Mouse (Mus musculus) spleen, adult 18-20 months (tissue): ENCODE data around the gene Hdac8.

ENCODE experiments used
- DNase-seq, 2 experiments: peaks; one replicate each; pipeline ENCODE4 v3.0.0; 2022; ENCODE audit warnings: mixed read lengths in 2 of 2

Gene Hdac8

DNA sequence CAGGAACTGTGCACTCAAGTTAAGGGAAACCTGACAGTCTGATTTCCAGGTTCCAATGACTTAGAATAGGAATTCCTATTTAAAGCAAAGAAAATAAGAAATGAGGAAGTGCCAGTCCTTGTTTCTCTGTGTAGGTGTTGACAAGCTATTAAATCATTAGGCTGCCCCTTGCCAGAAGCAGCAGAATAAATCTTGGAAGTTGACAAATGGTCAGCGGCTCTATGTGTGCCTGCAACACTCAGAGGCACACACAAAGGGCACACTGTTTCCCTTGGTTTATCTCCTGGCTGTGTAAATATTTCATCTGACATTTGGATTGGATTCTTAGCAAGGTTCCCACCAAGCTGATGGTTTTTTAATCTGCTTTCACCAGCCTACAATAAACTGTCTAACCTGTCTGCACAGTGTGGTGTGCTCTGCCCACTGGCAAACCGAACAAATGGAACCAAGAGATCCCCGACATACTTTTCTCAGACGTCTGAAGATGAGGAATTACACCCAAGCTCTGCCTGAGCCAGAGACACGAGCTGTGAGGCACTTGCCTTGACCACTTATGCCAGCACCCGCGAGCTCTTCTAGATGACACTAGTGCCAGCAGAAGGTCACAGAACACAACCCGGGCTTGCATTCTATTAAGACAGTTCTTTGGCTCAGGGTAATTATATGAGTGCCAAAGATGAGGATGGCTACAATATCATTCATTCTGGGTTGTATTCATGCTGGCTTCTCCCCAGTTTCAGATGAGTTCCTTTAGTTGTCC, 165.6 kb downstream of the Hdac8 start:
- DNase-seq: no peak

DNA sequence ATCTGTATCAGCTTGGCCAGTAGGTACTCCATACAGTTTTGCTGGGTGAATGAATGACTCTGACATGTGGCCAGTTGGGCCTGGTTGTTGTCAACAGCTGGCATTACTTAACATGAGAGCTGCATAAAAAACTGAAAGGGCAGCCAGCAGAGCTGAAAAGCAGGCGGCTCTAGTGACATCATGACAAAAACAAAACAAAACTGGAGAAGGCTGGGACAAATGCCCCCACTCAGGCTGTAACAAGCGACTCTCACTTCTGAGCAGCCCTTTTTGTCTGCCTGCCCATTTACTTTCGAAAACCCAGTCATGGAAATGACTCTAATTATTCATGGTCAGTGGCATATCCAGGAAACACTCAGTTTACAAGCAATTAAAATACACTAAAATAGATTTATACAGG, 185.5 kb downstream of the Hdac8 start:
- no peak for DNase-seq

DNA sequence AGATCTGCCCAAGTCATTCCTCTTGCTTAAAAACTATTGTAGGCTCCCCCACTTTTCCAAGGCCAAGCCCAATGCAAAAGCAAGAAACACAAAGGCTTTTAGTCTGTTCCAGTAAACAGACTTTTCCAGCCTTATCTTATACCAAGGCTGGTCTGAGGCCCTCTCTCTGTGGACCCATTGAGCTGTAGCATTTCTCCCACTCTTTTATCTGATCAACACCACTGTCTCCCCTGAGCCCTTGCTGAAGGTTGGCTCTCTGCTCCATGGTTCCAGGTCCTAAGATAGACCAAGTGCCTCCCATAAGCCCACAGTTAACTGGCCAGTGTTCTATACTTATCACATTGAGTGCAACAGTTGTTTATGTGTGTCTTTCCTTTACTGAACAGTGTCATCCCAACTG, 185.9 kb downstream of the Hdac8 start:
- no peak for DNase-seq

DNA sequence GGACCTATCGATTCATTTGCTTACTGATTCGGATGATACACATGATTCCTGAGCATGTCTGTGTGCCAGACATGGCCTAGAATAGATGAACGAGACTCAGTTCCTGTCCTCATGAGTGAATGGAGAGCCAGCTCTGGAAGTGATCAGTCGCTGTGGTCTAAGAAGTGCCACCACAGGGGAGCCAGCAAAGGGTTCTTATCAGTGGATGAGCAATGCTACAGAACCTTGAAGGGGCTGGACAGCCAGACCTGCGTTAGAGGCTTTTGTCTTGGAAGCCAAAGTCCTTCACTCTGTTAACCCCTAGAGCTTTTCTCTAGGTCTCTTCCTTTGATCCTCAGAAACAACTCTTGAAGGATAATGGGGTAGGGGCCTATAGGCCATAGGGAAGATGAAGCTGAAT, 186.4 kb downstream of the Hdac8 start:
- no peak for DNase-seq

DNA sequence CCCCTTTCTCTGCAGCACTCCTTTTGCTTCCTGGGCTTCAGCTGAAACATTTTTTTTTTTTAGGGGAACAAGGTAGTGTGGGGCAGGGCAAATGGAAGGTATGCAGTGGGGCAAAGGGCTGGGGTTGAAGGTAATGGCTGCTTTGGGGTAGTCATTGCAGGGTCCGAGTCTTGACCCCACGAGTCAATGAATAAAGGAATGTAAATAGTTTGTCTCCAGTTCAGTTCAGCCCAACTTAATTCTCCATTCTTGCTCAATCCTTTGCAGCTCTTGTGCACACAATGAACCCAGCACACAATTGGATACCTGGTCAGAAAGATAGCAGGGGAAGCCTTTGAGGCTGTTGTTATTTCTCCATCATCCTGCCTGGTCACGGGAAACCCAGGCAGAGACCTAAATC, 194.0 kb downstream of the Hdac8 start:
- DNase-seq: no peak

DNA sequence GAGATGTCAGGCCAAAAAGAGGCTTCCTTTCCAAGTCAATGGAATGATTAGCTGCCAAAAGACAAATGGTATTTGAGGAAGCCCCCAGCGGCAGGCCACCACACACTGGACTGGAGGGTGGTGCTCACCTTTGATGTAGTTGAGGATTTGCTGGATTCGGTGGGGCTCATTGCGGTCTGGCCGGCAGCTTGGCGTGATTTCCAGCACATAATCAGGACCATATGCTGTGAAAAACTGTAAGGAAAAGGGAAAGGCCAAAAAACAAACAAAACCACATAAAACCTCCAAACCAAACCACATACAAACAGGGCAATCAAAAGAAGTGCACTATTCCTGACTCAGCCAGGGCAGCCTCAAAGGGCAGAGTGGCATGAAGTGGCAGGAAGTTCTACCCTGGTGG, 197.6 kb downstream of the Hdac8 start:
- no peak for DNase-seq

DNA sequence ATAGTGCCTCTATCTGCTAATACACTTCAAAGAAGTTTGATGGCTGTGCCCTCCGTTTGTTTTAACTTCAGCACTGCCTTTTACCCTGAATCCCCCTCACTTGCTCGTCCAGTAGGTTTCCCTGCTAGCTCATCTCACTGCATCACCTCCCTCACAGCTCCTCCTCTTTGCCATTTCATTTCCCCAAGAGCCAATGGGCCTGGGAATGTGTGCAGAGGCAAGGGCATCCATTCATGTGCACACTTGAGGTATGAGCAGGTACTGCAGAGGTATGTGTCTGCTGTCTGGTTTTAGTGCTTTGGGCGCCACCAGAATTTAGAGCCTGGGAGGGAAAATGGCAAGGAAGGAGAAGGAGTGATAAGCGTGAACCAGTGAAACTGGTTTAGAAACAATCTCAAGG, 199.4 kb downstream of the Hdac8 start:
- no peak for DNase-seq

DNA sequence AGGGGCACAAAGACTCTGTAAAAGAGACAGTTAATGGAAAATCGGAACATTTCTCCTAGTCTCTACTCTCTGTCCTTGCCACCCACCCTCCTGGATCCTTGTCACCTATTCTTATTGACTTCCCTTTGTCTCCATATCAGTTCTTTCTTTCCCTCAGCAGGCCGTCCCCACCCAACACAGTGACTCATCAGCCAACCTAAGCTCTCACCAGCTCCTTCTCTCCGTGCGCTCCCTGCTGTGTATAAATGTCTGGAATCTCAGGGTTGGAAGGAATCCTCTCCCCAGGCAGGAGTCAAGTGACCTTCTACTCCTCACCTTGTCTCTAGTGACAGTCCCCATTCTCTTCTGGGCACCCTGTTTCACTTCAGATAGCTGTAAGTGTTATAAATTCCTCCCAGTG, 200.2 kb downstream of the Hdac8 start:
- DNase-seq: no peak

DNA sequence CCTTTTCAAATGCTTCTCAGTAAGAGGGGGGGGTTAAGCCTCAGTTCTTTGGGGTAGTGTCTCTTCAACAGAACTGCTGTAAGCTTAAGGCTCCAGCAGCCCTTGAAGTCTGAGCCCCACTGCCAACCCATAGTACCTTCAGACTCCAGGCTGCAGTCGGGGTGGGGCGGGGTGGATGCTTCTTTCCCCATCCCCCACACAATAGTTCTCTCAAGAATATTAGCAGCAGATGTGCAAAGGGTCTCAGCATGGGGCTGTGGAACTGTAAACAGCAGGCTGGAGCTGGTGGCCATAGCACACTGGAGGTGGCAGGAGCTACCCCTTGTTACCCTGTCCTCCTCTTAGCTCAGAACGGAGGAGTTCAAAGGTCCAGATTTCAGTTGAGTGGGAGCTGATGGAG, 202.7 kb downstream of the Hdac8 start:
- no peak for DNase-seq

DNA sequence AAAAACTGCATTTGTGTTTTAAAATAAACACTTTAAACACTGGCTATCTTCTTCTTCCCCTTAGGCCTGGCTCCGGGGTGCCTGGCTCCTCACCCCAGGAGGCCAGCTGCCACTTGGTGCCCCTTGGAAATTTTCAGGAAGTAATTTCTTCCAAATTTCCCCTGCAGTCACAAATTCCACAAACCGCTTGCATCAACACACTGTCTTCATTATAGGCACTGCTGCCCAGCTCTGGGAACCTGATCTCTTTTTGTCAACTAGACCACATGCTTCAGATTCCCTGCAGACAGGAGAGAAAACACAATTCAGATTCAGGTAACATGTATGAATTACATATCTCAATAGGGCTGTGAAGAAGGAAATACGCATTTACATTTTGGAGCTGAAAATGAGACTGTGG, 220.3 kb downstream of the Hdac8 start:
- DNase-seq: no peak

DNA sequence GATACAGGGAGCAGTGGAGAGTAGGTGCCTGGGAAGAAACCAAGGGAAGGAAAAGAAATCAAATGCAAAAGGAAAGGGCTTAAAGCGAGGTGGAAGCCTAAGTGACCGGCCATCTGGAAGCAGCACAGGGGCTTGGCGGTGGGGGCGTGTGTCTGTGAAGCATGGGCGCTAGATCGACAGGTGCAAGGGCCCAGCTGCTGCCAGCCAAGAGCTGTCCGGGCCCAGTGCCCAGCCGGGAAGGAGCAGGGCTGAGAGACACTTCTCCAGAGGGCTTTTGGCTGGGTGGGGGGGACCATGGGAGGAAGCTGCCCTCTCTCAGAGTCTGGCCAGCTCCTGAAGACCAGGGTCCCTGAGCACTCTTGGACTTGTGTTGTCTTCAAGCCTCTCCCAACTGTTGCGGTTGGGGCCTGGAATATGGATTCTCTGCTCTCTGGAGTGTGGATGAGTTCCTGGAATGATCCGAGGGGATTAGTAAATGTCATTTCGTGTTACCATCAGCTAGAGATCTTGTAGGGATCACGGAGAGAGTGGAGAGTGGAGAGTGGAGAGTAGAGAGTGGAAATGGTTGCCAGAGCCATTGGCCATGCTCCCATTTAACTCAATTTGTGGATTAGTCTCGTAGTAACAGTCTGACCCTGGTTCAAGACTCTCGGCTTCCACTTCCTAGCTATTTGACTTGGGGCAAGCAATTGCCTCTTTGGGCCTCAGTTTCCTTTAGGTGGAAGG, 242.4 kb downstream of the Hdac8 start:
- no peak for DNase-seq

DNA sequence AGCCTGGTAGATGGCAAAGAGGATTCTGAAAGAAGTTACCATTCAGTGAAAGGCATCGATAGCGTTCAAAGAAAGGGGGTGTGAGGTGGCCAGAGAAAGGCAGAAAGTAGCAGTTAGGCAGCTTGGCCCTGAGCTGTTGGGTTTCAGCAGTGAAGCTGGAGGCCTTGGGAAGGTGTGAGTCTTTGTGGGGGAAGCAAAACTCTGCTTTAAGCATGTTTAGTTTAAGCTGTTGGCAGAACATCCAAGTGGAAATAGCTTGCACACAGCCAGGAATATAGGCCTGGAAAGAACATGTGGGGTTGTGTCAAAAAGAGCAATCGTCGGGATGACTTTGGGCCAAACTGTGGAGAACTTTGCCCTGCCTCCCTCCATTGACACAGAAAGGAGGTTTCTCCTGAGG, 245.4 kb downstream of the Hdac8 start:
- no peak for DNase-seq

DNA sequence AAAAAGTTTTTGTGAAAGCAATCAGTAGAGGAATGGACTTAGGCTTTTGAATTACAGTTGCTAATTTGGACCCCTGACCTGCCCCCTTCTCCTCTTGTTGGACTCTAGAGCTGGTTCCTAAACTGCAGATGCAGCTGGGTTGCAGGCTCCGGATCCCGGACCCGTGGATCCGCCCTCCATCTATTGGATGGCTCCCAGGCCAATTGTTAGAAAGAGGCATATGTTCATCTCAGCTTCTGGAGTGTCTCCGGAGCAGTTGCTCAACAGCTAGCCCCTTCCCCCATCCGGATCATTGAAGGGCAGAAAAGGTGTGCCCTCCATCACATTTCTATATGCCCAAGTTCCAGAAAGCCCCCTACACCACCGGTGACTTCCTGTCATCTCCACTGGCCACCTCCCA, 251.3 kb downstream of the Hdac8 start:
- no peak for DNase-seq

DNA sequence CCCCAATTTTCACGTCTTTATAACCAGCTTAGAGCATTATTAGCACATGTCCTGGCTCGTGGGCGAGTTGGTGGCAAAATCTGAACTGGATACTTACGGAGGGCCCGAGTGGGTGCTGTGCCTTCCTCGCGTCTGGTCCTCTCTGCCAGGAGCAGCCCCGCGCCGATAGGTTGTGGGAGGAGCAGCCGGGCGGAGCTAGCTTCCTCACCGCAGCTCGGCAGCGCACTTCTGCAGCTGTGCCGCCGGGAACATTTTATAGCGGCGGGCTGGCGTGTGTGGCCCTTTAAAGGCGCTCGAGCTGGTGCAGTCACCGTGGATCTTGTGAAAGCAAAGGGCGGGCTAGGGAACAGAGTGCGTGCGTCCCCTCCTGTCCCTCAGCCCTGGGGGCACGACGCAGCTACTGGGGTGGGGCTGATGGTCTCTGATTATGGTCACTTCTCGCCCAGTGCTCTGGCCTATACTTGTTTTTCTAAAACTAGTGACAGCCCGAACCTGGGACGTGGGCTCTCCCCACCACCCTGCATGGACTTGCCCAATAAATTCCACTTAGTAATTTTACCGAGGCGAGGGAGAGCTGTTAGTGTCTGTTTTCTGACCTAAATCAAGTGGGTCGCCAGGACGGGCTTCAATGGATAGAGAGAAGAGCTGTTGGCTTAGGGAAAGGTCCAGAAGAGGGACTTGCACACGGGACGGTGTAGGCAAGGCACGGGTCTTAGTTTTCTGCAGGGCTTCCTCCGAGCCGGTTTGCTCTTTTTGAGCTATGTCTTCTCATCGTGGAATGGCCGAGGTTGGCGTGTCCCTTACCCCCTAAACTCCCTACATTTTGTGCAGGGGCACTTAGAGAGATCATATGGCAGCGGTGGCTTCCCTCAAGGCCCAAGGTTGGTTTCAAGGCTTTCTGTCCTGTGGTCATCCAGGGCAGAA, 253.0 kb downstream of the Hdac8 start, which contains the start of gene Cited1:
Cited1 (minus strand) TSS at position 245 of the 924 bp plus-strand sequence.
- peak; percentile 11 to 28 for DNase-seq

DNA sequence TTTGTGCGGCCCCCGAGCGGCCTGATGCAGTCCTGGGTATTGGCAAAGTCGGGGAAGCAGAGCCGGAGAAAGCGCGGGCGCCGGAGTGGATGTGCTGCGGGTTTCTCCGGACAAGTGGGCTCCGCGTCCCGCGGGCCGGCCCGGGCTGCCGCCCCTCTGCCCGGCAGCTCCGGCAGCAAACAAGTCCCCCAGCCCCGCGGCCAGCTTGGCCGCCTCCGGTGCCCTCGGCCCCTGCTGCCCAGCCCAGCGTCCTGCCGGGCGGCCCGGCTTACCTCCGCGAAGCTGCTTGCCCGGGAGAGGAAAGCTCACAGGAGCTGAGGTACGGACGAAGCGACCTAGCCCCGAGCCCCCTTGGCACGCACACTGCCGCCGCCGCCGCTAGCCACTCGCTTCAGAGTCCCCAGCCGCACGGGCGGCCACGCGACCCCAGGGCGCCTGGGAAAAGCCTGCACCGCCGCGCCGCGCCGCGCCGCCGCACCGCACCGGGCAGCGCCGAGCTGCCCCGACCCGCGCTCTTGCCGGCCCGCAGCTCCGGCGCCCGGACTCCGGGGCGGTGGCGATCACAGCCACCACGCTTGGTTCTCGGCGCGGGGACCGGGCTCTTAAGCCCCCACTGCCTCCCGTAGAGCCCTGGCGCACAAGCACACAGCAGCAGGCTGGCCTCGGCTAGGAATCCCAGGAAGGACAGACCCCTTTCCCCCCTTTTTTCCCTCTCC, 253.8 kb downstream of the Hdac8 start:
- peak in 1 of 2 experiments; percentile 10 for DNase-seq

DNA sequence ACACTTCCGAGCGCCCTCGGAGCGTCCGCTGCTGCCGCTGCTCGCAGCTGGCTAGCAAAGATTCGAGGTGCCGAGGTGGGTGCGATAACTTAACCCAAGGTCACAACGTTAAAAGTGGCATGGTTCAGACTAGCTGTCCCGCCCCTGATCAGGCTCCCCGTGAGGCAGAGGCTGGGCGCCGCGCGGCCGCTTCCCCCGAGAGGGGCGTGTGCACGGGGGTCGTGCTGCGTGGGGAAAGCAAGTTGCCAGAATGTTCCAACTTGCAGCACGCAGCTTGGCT, 254.3 kb downstream of the Hdac8 start:
- DNase-seq: peak in 1 of 2 experiments; percentile 7

DNA sequence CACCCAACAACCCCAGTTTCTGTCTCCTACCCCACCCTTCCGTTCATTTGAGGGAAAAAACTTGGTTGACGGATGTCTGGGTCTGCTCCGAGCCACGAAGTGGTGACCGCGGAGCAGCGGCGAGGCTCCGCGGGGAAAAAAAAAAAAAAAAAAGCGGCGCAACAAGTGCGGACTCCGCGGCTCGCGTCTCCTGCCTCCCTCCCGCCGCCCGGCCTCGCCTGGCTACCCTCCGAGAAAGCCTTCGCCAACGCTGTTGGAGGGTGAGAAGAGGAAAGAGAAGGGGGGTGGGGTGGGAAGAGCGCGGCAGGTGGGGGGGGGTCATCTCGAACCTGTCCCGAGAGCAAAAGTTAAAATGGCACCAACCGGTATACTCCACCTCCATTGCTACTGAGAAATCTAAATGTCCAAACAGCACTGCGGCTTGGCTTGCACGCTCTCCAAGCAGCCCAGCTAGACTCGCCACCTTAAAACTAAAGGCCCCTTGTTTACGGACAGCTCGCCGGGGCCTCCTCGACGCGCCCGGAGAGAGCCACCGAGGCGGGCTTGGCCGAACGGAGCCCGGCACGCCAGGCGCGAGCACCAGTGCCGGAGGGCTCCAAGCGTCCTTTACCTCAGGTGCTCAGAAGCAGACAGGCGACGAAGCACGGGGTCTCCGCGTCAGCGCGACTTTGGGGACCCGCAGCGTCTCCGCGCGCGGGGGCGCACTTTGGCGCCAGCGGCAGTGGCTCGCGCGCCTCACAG, 254.8 kb downstream of the Hdac8 start:
- no peak for DNase-seq

DNA sequence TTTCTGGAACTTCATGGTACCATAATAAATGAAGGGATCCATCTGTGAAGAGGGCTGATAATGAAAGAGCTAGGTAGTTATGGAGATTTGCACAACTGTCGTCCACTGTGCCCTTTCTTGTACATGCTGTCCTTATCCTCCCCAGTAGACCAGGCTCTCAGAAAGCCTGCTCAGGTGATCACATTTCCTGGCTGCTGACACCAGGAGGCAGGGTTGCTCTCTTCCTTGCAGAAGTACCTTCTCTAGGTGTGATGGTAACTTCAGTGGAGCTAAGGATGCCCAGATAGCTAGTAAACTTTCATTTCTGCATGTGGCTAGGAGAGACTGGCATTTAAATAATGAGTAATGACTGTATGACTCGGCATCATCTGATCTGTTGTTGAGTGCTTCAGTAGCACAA, 260.8 kb downstream of the Hdac8 start:
- no peak for DNase-seq
